17 mouse cellular contexts compared by ENCODE assay signal in the genomic region with DNA sequence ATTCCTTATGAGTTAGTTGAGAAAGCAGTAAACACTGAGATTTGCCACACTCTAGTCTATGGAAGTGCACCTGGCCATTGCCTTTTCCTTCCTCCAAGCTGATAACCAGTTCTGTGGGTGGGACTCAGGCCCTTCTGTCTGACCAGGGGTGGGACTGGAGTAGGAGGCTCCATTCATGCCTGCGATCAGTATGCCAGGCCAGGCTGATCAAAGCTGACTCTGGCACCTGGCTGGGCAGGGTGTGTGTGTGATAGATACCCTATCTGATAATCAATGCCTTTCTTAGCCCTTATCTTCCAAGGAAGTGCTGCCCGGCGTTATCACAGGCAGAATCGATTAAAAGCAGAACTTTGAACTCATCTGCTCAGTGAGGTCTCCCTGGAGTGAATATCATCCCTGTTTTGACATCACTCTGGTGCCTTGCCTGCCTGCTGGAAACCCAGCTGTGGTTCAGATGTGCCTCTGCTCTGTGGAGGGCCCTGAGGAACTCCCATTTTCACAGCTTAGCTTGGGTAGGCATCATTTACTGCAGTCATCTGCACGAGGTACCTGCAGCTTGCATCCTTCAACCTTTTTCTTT.
"Had no signal": no experiment of that assay in that cellular context is flagged by ENCODE, and none has a peak within 500 bp of the region (broad histone marks: within the 10 kb centered on the region; RNA-seq: fewer than 3 reads in every experiment).

No protein-coding gene starts in this region.

- DNase-seq: kidney, adult 2 months; kidney, postnatal 25 days; layer of hippocampus, adult 9-11 months; liver, embryonic 13.5 days; lung, adult 2 months; lung, postnatal 14 days; lung, postnatal 4 days; midbrain, embryonic 14.5 days; thymus, adult 2 months; thymus, postnatal 14 days; thymus, postnatal 4 days had no signal

- ATAC-seq: inflammation-experienced regulatory T-cells, adult 6 months had no signal

- H3K27ac ChIP-seq: kidney, postnatal 0 days; layer of hippocampus, adult 2 months; liver, embryonic 13.5 days; midbrain, embryonic 10.5 days; neural tube, embryonic 12.5 days; neural tube, embryonic 15.5 days had no signal

- H3K9me3 ChIP-seq: liver, embryonic 13.5 days; midbrain, embryonic 10.5 days; neural tube, embryonic 12.5 days; neural tube, embryonic 15.5 days had no signal

- H3K27me3 ChIP-seq: liver, embryonic 13.5 days; neural tube, embryonic 12.5 days; neural tube, embryonic 15.5 days had no signal

- H3K4me1 ChIP-seq: liver, embryonic 13.5 days; midbrain, embryonic 10.5 days; neural tube, embryonic 12.5 days; neural tube, embryonic 15.5 days had no signal

- H3K4me2 ChIP-seq: liver, embryonic 13.5 days; neural tube, embryonic 12.5 days; neural tube, embryonic 15.5 days had no signal

- H3K36me3 ChIP-seq: liver, embryonic 13.5 days; midbrain, embryonic 10.5 days; neural tube, embryonic 12.5 days; neural tube, embryonic 15.5 days had no signal

- H3K4me3 ChIP-seq: layer of hippocampus, adult 2 months; liver, embryonic 13.5 days; midbrain, embryonic 10.5 days; neural tube, embryonic 12.5 days; neural tube, embryonic 15.5 days had no signal

- H3K9ac ChIP-seq: liver, embryonic 13.5 days; neural tube, embryonic 12.5 days; neural tube, embryonic 15.5 days had no signal
